17 mouse cellular contexts compared by ENCODE assay signal in the genomic region with DNA sequence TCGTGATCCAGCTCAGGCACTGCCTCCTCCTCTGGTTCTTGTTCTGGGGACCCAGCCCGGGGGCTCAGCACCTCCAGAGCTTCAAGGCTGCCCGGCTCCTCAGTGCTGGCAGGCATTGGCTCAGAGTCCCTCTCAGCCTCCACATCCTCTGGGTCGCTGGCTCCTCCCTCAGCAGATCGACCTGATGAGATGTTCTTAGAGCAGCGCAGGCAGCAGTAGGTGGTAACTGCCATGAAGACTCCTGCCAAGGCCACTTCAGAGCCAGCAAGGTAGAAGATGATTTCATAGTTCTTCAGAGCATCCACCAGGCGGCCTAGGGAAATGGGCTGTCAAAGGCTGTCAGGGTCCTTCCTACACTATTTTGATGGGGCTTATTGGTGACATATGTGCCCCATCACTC. TPM values are rescaled to one million over a fixed set of nuclear protein-coding genes. Genes with fewer than 3 reads are reported as not detected.
A peak's percentile ranks its signal among the peaks of the same experiment; 100 is the strongest.
DNase-seq lines count a peak whose midpoint lies in the region; ATAC-seq and TF ChIP-seq lines count a peak whose summit lies in the region.
"Had no signal": no experiment of that assay in that cellular context is flagged by ENCODE, and none has a peak within 500 bp of the region (broad histone marks: within the 10 kb centered on the region; RNA-seq: fewer than 3 reads in every experiment).

No protein-coding gene starts in this region.

- peaks cover 34% of the 10 kb centered on the region for H3K36me3 ChIP-seq in heart, embryonic 10.5 days
- H3K36me3 ChIP-seq in lung, embryonic 14.5 days (ENCODE audit: insufficient read depth), result peaks cover 21% of the 10 kb centered on the region
- peaks cover 5% of the 10 kb centered on the region; the same call in 1 of the 2 replicates for H3K36me3 ChIP-seq in intestine, embryonic 16.5 days (ENCODE audit: control insufficient read depth, insufficient read depth, low read length)

- H3K9ac ChIP-seq in lung, embryonic 14.5 days, result no peak overlapping the region
- no peak overlapping the region for H3K9ac ChIP-seq in intestine, embryonic 16.5 days (ENCODE audit: low read depth, low read length)

- no peak overlapping the region for H3K4me3 ChIP-seq in heart, embryonic 10.5 days
- H3K4me3 ChIP-seq in lung, embryonic 14.5 days (ENCODE audit: low read depth, low read length), result no peak overlapping the region
- H3K4me3 ChIP-seq in cortical plate, adult 2 months (ENCODE audit: insufficient read depth, low read length), result no peak overlapping the region
- H3K4me3 ChIP-seq in intestine, embryonic 16.5 days (ENCODE audit: low read length), result no peak overlapping the region

- H3K27me3 ChIP-seq in heart, embryonic 10.5 days (ENCODE audit: insufficient read depth, poor library complexity, severe bottlenecking), result peaks cover 67% of the 10 kb centered on the region
- peaks cover 29% of the 10 kb centered on the region for H3K27me3 ChIP-seq in lung, embryonic 14.5 days (ENCODE audit: insufficient read depth, low read length)
- H3K27me3 ChIP-seq in intestine, embryonic 16.5 days (replicated peaks; ENCODE audit: control insufficient read depth, insufficient read depth, low read length), result peaks cover 20% of the 10 kb centered on the region

- H3K27ac ChIP-seq in heart, embryonic 10.5 days, result peak overlapping the region; percentile 84
- H3K27ac ChIP-seq in lung, embryonic 14.5 days (ENCODE audit: low read depth), result no peak overlapping the region
- H3K27ac ChIP-seq in cortical plate, adult 2 months (ENCODE audit: insufficient read depth, low read length), result no peak overlapping the region
- no peak overlapping the region for H3K27ac ChIP-seq in intestine, embryonic 16.5 days (ENCODE audit: low read length)
- H3K27ac ChIP-seq: kidney, postnatal 0 days; neural tube, embryonic 12.5 days had no signal

- intact Hi-C loops in heart, postnatal 36 days (cut with DNase I), result no loop called here

- no peak for TF ChIP-seq POLR2A in cortical plate, adult 2 months (IDR thresholded peaks at IDR 0.05; ENCODE audit: extremely low read depth, insufficient read depth, low read length)

- H3K4me1 ChIP-seq in heart, embryonic 10.5 days, result peaks cover 40% of the 10 kb centered on the region
- peaks cover 6% of the 10 kb centered on the region; the same call in 1 of the 2 replicates for H3K4me1 ChIP-seq in lung, embryonic 14.5 days (ENCODE audit: insufficient read depth)
- peaks cover 3% of the 10 kb centered on the region; the same call in 1 of the 2 replicates for H3K4me1 ChIP-seq in cortical plate, adult 2 months (ENCODE audit: control insufficient read depth, insufficient read depth, low read length)
- H3K4me1 ChIP-seq in intestine, embryonic 16.5 days (ENCODE audit: control insufficient read depth, insufficient read depth, low read length), result peaks cover 15% of the 10 kb centered on the region

- H3K9me3 ChIP-seq in heart, embryonic 10.5 days, result no peaks in the 10 kb centered on the region
- no peaks in the 10 kb centered on the region for H3K9me3 ChIP-seq in lung, embryonic 14.5 days (ENCODE audit: low read depth, low read length)
- no peaks in the 10 kb centered on the region for H3K9me3 ChIP-seq in intestine, embryonic 16.5 days (ENCODE audit: control insufficient read depth, low read length)
- H3K9me3 ChIP-seq: neural tube, embryonic 12.5 days had no signal

- WGBS in heart, embryonic 10.5 days, result 47% methylated on average over 7 of the region's 7 CpGs
- WGBS in lung, embryonic 14.5 days, result 52% methylated on average over 7 of the region's 7 CpGs
- WGBS in intestine, embryonic 16.5 days, result 55% methylated on average over 7 of the region's 7 CpGs

- DNase-seq in heart, embryonic 10.5 days (ENCODE audit: low spot score), result no peak
- DNase-seq in heart, postnatal 36 days, result no peak
- no peak for DNase-seq in lung, embryonic 14.5 days
- DNase-seq in lung, postnatal 25 days (ENCODE audit: low spot score), result no peak
- DNase-seq in embryo, embryonic 10 days (ENCODE audit: low spot score), result no peak
- no peak for DNase-seq in urinary bladder, postnatal 14 days (ENCODE audit: low spot score)
- DNase-seq: adrenal gland, adult 8-10 months; lung, adult 2 months; thymus, postnatal 25 days had no signal

- H3K4me2 ChIP-seq in lung, embryonic 14.5 days, result no peak overlapping the region
- H3K4me2 ChIP-seq in intestine, embryonic 16.5 days (ENCODE audit: low read depth, low read length), result no peak overlapping the region

- TF ChIP-seq CTCF in lung, embryonic 14.5 days (IDR thresholded peaks at IDR 0.05; ENCODE audit: low read depth), result 0 out of 2 replicates have a peak, but pooled peaks have one; percentile 17
- TF ChIP-seq CTCF in cortical plate, adult 2 months (IDR thresholded peaks at IDR 0.05; ENCODE audit: extremely low read depth, insufficient read depth, low read length), result 0 out of 2 replicates have a peak, but pooled peaks have one; percentile 3

- no peak for ATAC-seq in lung, embryonic 14.5 days (ENCODE audit: insufficient read depth)
- ATAC-seq in intestine, embryonic 16.5 days, result peak; percentile 8; the same call in 1 of the 2 replicates

RNA-seq across cellular contexts. Expression of gene Slc16a8, which starts 3.4 kb away (rescaled TPM):
- 0.15 and 0.26 TPM in 2 replicates for polyA plus RNA-seq in heart, embryonic 10.5 days (2016; fragmentation: Nextera tagmentation; extraction: Ambion mirVana)
- under 1 TPM; 0.53 to 0.62 TPM for total RNA-seq in heart, postnatal 36 days (2021)
- 0.11 and 0.18 TPM in 2 replicates for polyA plus RNA-seq in lung, embryonic 14.5 days (2014; fragmentation: Nextera tagmentation; extraction: Ambion mirVana)
- 0.15 TPM in 1 of 2 replicates, not detected in the other for polyA plus RNA-seq in cortical plate, adult 2 months (2012; rRNA removed)
- 0.07 TPM in 1 of 2 replicates, not detected in the other for polyA plus RNA-seq in intestine, embryonic 16.5 days (2015; fragmentation: Nextera tagmentation; extraction: Ambion mirVana)
- total RNA-seq: adrenal gland, adult 8-10 months; granulocyte monocyte progenitor cell, adult 5-6 weeks; layer of hippocampus, postnatal 25 days; left cerebral cortex, postnatal 14 days; liver, adult 2 months had no signal
- polyA plus RNA-seq: kidney, postnatal 0 days; liver, adult 2 months had no signal

RNA-seq across cellular contexts. Expression of gene Gm49486, which starts 22.0 kb away (rescaled TPM):
- polyA plus RNA-seq in heart, embryonic 10.5 days (2016; fragmentation: Nextera tagmentation; extraction: Ambion mirVana), result 0.16 and 0.39 TPM in 2 replicates
- total RNA-seq in heart, postnatal 36 days (2021), result under 1 TPM; 0.89 to 0.95 TPM
- polyA plus RNA-seq in lung, embryonic 14.5 days (2014; fragmentation: Nextera tagmentation; extraction: Ambion mirVana), result 0.18 and 0.53 TPM in 2 replicates
- 0.72 and 1.2 TPM in 2 replicates for polyA plus RNA-seq in cortical plate, adult 2 months (2012; rRNA removed)
- polyA plus RNA-seq in intestine, embryonic 16.5 days (2015; fragmentation: Nextera tagmentation; extraction: Ambion mirVana), result 0.29 and 0.32 TPM in 2 replicates
- total RNA-seq: adrenal gland, adult 8-10 months; liver, adult 2 months had no signal
- polyA plus RNA-seq: liver, adult 2 months had no signal

RNA-seq across cellular contexts. Expression of gene Pick1, which starts 22.2 kb away (rescaled TPM):
- polyA plus RNA-seq in heart, embryonic 10.5 days (2016; fragmentation: Nextera tagmentation; extraction: Ambion mirVana), result 41.0 and 41.3 TPM in 2 replicates
- total RNA-seq in heart, postnatal 36 days (2021), result 10 to 100 TPM; 22.4 to 24.1 TPM
- 18.1 and 18.7 TPM in 2 replicates for polyA plus RNA-seq in lung, embryonic 14.5 days (2014; fragmentation: Nextera tagmentation; extraction: Ambion mirVana)
- polyA plus RNA-seq in cortical plate, adult 2 months (2012; rRNA removed), result 82.6 and 90.5 TPM in 2 replicates
- 51.2 and 56.2 TPM in 2 replicates for polyA plus RNA-seq in intestine, embryonic 16.5 days (2015; fragmentation: Nextera tagmentation; extraction: Ambion mirVana)

RNA-seq across cellular contexts. Expression of gene Baiap2l2, which starts 34.2 kb away (rescaled TPM):
- polyA plus RNA-seq in heart, embryonic 10.5 days (2016; fragmentation: Nextera tagmentation; extraction: Ambion mirVana), result 10.2 and 14.7 TPM in 2 replicates
- under 1 TPM in 1 of 2 experiments, not detected in 1; 0.50 TPM for total RNA-seq in heart, postnatal 36 days (2021)
- 3.1 and 3.9 TPM in 2 replicates for polyA plus RNA-seq in lung, embryonic 14.5 days (2014; fragmentation: Nextera tagmentation; extraction: Ambion mirVana)
- 4.6 and 4.7 TPM in 2 replicates for polyA plus RNA-seq in cortical plate, adult 2 months (2012; rRNA removed)
- polyA plus RNA-seq in intestine, embryonic 16.5 days (2015; fragmentation: Nextera tagmentation; extraction: Ambion mirVana), result 13.6 and 17.9 TPM in 2 replicates
- total RNA-seq: granulocyte monocyte progenitor cell, adult 5-6 weeks; liver, adult 2 months had no signal
